Comparison of ENCODE assay signal across 17 mouse cellular contexts in genomic region chr13:105001714-105002113, GRCm38 (mm10). TPM values are rescaled to one million over a fixed set of nuclear protein-coding genes. Genes with fewer than 3 reads are reported as not detected.
DNase-seq lines count a peak whose midpoint lies in the region; ATAC-seq lines count a peak whose summit lies in the region.
"Had no signal": no experiment of that assay in that cellular context is flagged by ENCODE, and none has a peak within 500 bp of the region (broad histone marks: within the 10 kb centered on the region; RNA-seq: fewer than 3 reads in every experiment).

No protein-coding gene starts in this region.

- H3K27ac ChIP-seq in hindbrain, embryonic 15.5 days (replicated peaks) = no peak overlapping the region
- H3K27ac ChIP-seq in hindbrain, embryonic 12.5 days = no peak overlapping the region
- 0 out of 2 replicates have a peak overlapping the region, but pooled peaks have one; percentile 43 for H3K27ac ChIP-seq in midbrain, embryonic 15.5 days
- H3K27ac ChIP-seq in midbrain, embryonic 10.5 days (replicated peaks) = no peak overlapping the region
- H3K27ac ChIP-seq in forebrain, embryonic 16.5 days (ENCODE audit: low read length) = peak overlapping the region; percentile 75
- H3K27ac ChIP-seq: heart, adult 2 months; neural tube, embryonic 13.5 days had no signal

- H3K36me3 ChIP-seq in hindbrain, embryonic 15.5 days = no peaks in the 10 kb centered on the region
- no peaks in the 10 kb centered on the region for H3K36me3 ChIP-seq in hindbrain, embryonic 12.5 days
- H3K36me3 ChIP-seq in midbrain, embryonic 15.5 days (replicated peaks) = no peaks in the 10 kb centered on the region
- no peaks in the 10 kb centered on the region for H3K36me3 ChIP-seq in midbrain, embryonic 10.5 days
- H3K36me3 ChIP-seq in forebrain, embryonic 16.5 days (ENCODE audit: control insufficient read depth, insufficient read depth) = no peaks in the 10 kb centered on the region
- H3K36me3 ChIP-seq: embryonic facial prominence, embryonic 15.5 days; neural tube, embryonic 13.5 days had no signal

- no peak overlapping the region for H3K4me2 ChIP-seq in hindbrain, embryonic 15.5 days
- no peak overlapping the region for H3K4me2 ChIP-seq in hindbrain, embryonic 12.5 days (replicated peaks)
- no peak overlapping the region for H3K4me2 ChIP-seq in midbrain, embryonic 15.5 days
- no peak overlapping the region for H3K4me2 ChIP-seq in forebrain, embryonic 16.5 days (ENCODE audit: low read length)
- H3K4me2 ChIP-seq: embryonic facial prominence, embryonic 15.5 days; neural tube, embryonic 13.5 days had no signal

- peak; percentile 85 for ATAC-seq in hindbrain, embryonic 15.5 days (ENCODE audit: low FRiP score, low read depth)
- ATAC-seq in hindbrain, embryonic 12.5 days (ENCODE audit: low FRiP score) = no peak
- ATAC-seq in midbrain, embryonic 15.5 days (replicated peaks) = no peak; the same call in 1 of the 2 replicates
- peak; percentile 96 for ATAC-seq in forebrain, embryonic 16.5 days

- H3K4me1 ChIP-seq in hindbrain, embryonic 15.5 days (replicated peaks) = peaks cover 8% of the 10 kb centered on the region
- H3K4me1 ChIP-seq in hindbrain, embryonic 12.5 days = no peaks in the 10 kb centered on the region
- H3K4me1 ChIP-seq in midbrain, embryonic 15.5 days = peaks cover 9% of the 10 kb centered on the region
- peaks cover 9% of the 10 kb centered on the region; the same call in 1 of the 2 replicates for H3K4me1 ChIP-seq in midbrain, embryonic 10.5 days
- peaks cover 13% of the 10 kb centered on the region for H3K4me1 ChIP-seq in forebrain, embryonic 16.5 days (replicated peaks; ENCODE audit: control insufficient read depth, insufficient read depth, low read length)
- H3K4me1 ChIP-seq: neural tube, embryonic 13.5 days had no signal

- H3K9me3 ChIP-seq in hindbrain, embryonic 15.5 days = no peaks in the 10 kb centered on the region; the same call in 1 of the 2 replicates
- H3K9me3 ChIP-seq in hindbrain, embryonic 12.5 days (replicated peaks) = no peaks in the 10 kb centered on the region
- no peaks in the 10 kb centered on the region for H3K9me3 ChIP-seq in midbrain, embryonic 15.5 days
- no peaks in the 10 kb centered on the region; the same call in 1 of the 2 replicates for H3K9me3 ChIP-seq in midbrain, embryonic 10.5 days (replicated peaks)
- H3K9me3 ChIP-seq in forebrain, embryonic 16.5 days (ENCODE audit: control insufficient read depth, low read length) = peaks cover 2% of the 10 kb centered on the region; the same call in 1 of the 2 replicates
- H3K9me3 ChIP-seq: embryonic facial prominence, embryonic 15.5 days; neural tube, embryonic 13.5 days had no signal

- no peak overlapping the region for H3K9ac ChIP-seq in hindbrain, embryonic 15.5 days
- no peak overlapping the region for H3K9ac ChIP-seq in hindbrain, embryonic 12.5 days
- no peak overlapping the region for H3K9ac ChIP-seq in midbrain, embryonic 15.5 days
- no peak overlapping the region for H3K9ac ChIP-seq in forebrain, embryonic 16.5 days (replicated peaks; ENCODE audit: low read depth, low read length)
- H3K9ac ChIP-seq: embryonic facial prominence, embryonic 15.5 days; neural tube, embryonic 13.5 days had no signal

- H3K27me3 ChIP-seq in hindbrain, embryonic 15.5 days = no peaks in the 10 kb centered on the region
- H3K27me3 ChIP-seq in hindbrain, embryonic 12.5 days = no peaks in the 10 kb centered on the region
- no peaks in the 10 kb centered on the region for H3K27me3 ChIP-seq in midbrain, embryonic 15.5 days (replicated peaks)
- H3K27me3 ChIP-seq in midbrain, embryonic 10.5 days (ENCODE audit: low read depth, poor library complexity, severe bottlenecking) = no peaks in the 10 kb centered on the region
- no peaks in the 10 kb centered on the region for H3K27me3 ChIP-seq in forebrain, embryonic 16.5 days (replicated peaks; ENCODE audit: control insufficient read depth, insufficient read depth, low read length)
- H3K27me3 ChIP-seq: embryonic facial prominence, embryonic 15.5 days; neural tube, embryonic 13.5 days had no signal

- peak; percentile 48 to 67 for DNase-seq in cerebellum, postnatal 10 days
- no peak for DNase-seq in cerebellum, postnatal 4 days (ENCODE audit: low spot score in 2 of 2)
- no peak for DNase-seq in midbrain, embryonic 10.5 days (ENCODE audit: low spot score)
- no peak for DNase-seq in heart, postnatal 4 days
- DNase-seq: adrenal gland, postnatal 36 days; embryo, embryonic 11 days; gastrocnemius, postnatal 25 days; heart, adult 2 months; kidney, adult 11 months; lung, postnatal 4 days had no signal

- H3K4me3 ChIP-seq in hindbrain, embryonic 15.5 days = no peak overlapping the region
- H3K4me3 ChIP-seq in hindbrain, embryonic 12.5 days = no peak overlapping the region
- no peak overlapping the region for H3K4me3 ChIP-seq in midbrain, embryonic 15.5 days
- no peak overlapping the region for H3K4me3 ChIP-seq in midbrain, embryonic 10.5 days
- H3K4me3 ChIP-seq in forebrain, embryonic 16.5 days (replicated peaks; ENCODE audit: low read length) = no peak overlapping the region
- H3K4me3 ChIP-seq: embryonic facial prominence, embryonic 15.5 days; heart, adult 2 months; neural tube, embryonic 13.5 days had no signal

- 41% methylated on average over 2 of the region's 2 CpGs for WGBS in hindbrain, embryonic 15.5 days
- WGBS in hindbrain, embryonic 12.5 days = 72% methylated on average over 2 of the region's 2 CpGs
- 53% methylated on average over 2 of the region's 2 CpGs for WGBS in midbrain, embryonic 15.5 days
- 87% methylated on average over 2 of the region's 2 CpGs for WGBS in midbrain, embryonic 10.5 days
- 37% methylated on average over 2 of the region's 2 CpGs for WGBS in forebrain, embryonic 16.5 days

RNA-seq across cellular contexts. Expression of gene Rgs7bp, which starts 53.0 kb away (rescaled TPM):
- 8.6 and 9.5 TPM in 2 replicates for polyA plus RNA-seq in hindbrain, embryonic 15.5 days (2015; fragmentation: Nextera tagmentation; extraction: Ambion mirVana)
- polyA plus RNA-seq in hindbrain, embryonic 12.5 days (2016; fragmentation: Nextera tagmentation; extraction: Ambion mirVana) = 2.5 and 3.0 TPM in 2 replicates
- polyA plus RNA-seq in midbrain, embryonic 15.5 days (2015; fragmentation: Nextera tagmentation; extraction: Ambion mirVana) = 4.5 and 5.0 TPM in 2 replicates
- polyA plus RNA-seq in midbrain, embryonic 10.5 days (2016; fragmentation: Nextera tagmentation; extraction: Ambion mirVana) = 0.57 and 0.92 TPM in 2 replicates
- polyA plus RNA-seq in forebrain, embryonic 16.5 days (2015; fragmentation: Nextera tagmentation; extraction: Ambion mirVana) = 6.0 and 6.8 TPM in 2 replicates
- 1 to 10 TPM; 6.7 to 7.6 TPM for total RNA-seq in heart, postnatal 4 days (2021)
- total RNA-seq: megakaryocyte-erythroid progenitor cell, adult 5-6 weeks had no signal

Comparison
In these comparisons a context has a peak if more than half of its experiments do, and no peak if none do; other contexts are left out.
1. DNase-seq: peak in cerebellum, postnatal 10 days (2 of 2); none in cerebellum, postnatal 4 days (0 of 2), midbrain, embryonic 10.5 days (single experiment) and heart, postnatal 4 days (single experiment).
2. ATAC-seq: peak in hindbrain, embryonic 15.5 days (single experiment) and forebrain, embryonic 16.5 days (single experiment); none in hindbrain, embryonic 12.5 days (single experiment) and midbrain, embryonic 15.5 days (single experiment).
3. H3K27ac ChIP-seq: peak in midbrain, embryonic 15.5 days (single experiment) and forebrain, embryonic 16.5 days (single experiment); none in hindbrain, embryonic 15.5 days (single experiment), hindbrain, embryonic 12.5 days (single experiment) and midbrain, embryonic 10.5 days (single experiment).